Mouse (Mus musculus): ENCODE measurements around the gene 4933400A11Rik. TPM values are rescaled to one million over a fixed set of nuclear protein-coding genes. Genes with fewer than 3 reads are reported as not detected.
A peak's percentile ranks its signal among the peaks of the same experiment; 100 is the strongest.

The 4933400A11Rik gene
- polyA plus RNA-seq (2016; fragmentation: Nextera tagmentation; extraction: Ambion mirVana), result 0.39 TPM in 1 of 2 replicates, not detected in the other

GRCm38 (mm10) chrX:169779535-169779934, at the start of gene 4933400A11Rik:
Gene 4933400A11Rik, minus strand, starts transcription at chrX:169779635.
- WGBS, result 84% methylated on average over 3 of the region's 3 CpGs
- Histone ChIP-seq H3K27ac (no peak within 1 kb of the TSS), H3K9me3 (no peaks in the 10 kb centered on the region), H3K27me3 (ENCODE audit: insufficient read depth, poor library complexity, severe bottlenecking) (peaks cover under 1% of the 10 kb centered on the region; the same call in 1 of the 2 replicates), H3K36me3 (no peaks in the 10 kb centered on the region), H3K4me1 (no peaks in the 10 kb centered on the region), H3K4me3 (no peak within 1 kb of the TSS)
- DNase-seq (ENCODE audit: low spot score), result no peak

- peaks cover 4% of the 10 kb centered on the region; the same call in 1 of the 2 replicates for H3K27me3 ChIP-seq (ENCODE audit: insufficient read depth, poor library complexity, severe bottlenecking)
- no peaks in the 10 kb centered on the region for H3K9me3 ChIP-seq
- H3K4me1 ChIP-seq, result 0 out of 2 replicates have a peak, but pooled peaks cover 5% of the 10 kb centered on the region
- no peak for DNase-seq (ENCODE audit: low spot score)
- peak overlapping the region; percentile 36; the same call in 1 of the 2 replicates for H3K27ac ChIP-seq
- no peak overlapping the region for H3K4me3 ChIP-seq
- 36% methylated on average over 5 of the region's 5 CpGs for WGBS
- H3K36me3 ChIP-seq, result no peaks in the 10 kb centered on the region
These were observed 48.7 kb upstream of the 4933400A11Rik start for GRCm38 (mm10) chrX:169828136-169828535.

GRCm38 (mm10) chrX:169827720-169828119, 48.3 kb upstream of the 4933400A11Rik start:
- no peak overlapping the region for H3K4me3 ChIP-seq
- 25% methylated on average over 7 of the region's 7 CpGs for WGBS
- H3K4me1 ChIP-seq, result 0 out of 2 replicates have a peak, but pooled peaks cover 5% of the 10 kb centered on the region
- peak overlapping the region; percentile 36; the same call in 1 of the 2 replicates for H3K27ac ChIP-seq
- DNase-seq (ENCODE audit: low spot score), result no peak
- H3K27me3 ChIP-seq (ENCODE audit: insufficient read depth, poor library complexity, severe bottlenecking), result peaks cover 4% of the 10 kb centered on the region; the same call in 1 of the 2 replicates
- H3K9me3 ChIP-seq, result no peaks in the 10 kb centered on the region
- H3K36me3 ChIP-seq, result no peaks in the 10 kb centered on the region

- H3K4me3 ChIP-seq, result no peak overlapping the region
- no peaks in the 10 kb centered on the region for H3K36me3 ChIP-seq
- H3K27ac ChIP-seq, result no peak overlapping the region
- H3K9me3 ChIP-seq, result no peaks in the 10 kb centered on the region
- DNase-seq (ENCODE audit: low spot score), result no peak
- peaks cover 4% of the 10 kb centered on the region; the same call in 1 of the 2 replicates for H3K27me3 ChIP-seq (ENCODE audit: insufficient read depth, poor library complexity, severe bottlenecking)
- H3K4me1 ChIP-seq, result 0 out of 2 replicates have a peak, but pooled peaks cover 5% of the 10 kb centered on the region
- 65% methylated on average over 10 of the region's 10 CpGs for WGBS
These were observed 47.5 kb upstream of the 4933400A11Rik start for GRCm38 (mm10) chrX:169826947-169827346.

- 42% methylated on average over 1 of the region's 1 CpGs for WGBS
- H3K27me3 ChIP-seq (ENCODE audit: insufficient read depth, poor library complexity, severe bottlenecking), result no peaks in the 10 kb centered on the region; the same call in 1 of the 2 replicates
- no peak overlapping the region for H3K27ac ChIP-seq
- no peaks in the 10 kb centered on the region for H3K36me3 ChIP-seq
- no peaks in the 10 kb centered on the region for H3K4me1 ChIP-seq
- H3K9me3 ChIP-seq, result no peaks in the 10 kb centered on the region
- DNase-seq (ENCODE audit: low spot score), result no peak
- H3K4me3 ChIP-seq, result no peak overlapping the region
These were observed 34.2 kb upstream of the 4933400A11Rik start for GRCm38 (mm10) chrX:169813673-169814072.

GRCm38 (mm10) chrX:169811783-169812182, 32.3 kb upstream of the 4933400A11Rik start:
- no peak for DNase-seq (ENCODE audit: low spot score)
- H3K9me3 ChIP-seq, result no peaks in the 10 kb centered on the region
- WGBS, result 74% methylated on average over 2 of the region's 2 CpGs
- no peak overlapping the region for H3K27ac ChIP-seq
- no peaks in the 10 kb centered on the region for H3K36me3 ChIP-seq
- no peaks in the 10 kb centered on the region for H3K4me1 ChIP-seq
- H3K27me3 ChIP-seq (ENCODE audit: insufficient read depth, poor library complexity, severe bottlenecking), result no peaks in the 10 kb centered on the region; the same call in 1 of the 2 replicates
- H3K4me3 ChIP-seq, result no peak overlapping the region

- WGBS, result 62% methylated on average over 5 of the region's 5 CpGs
- Histone ChIP-seq H3K27me3 (ENCODE audit: insufficient read depth, poor library complexity, severe bottlenecking) (no peaks in the 10 kb centered on the region; the same call in 1 of the 2 replicates), H3K9me3 (no peaks in the 10 kb centered on the region), H3K4me1 (no peaks in the 10 kb centered on the region), H3K4me3 (no peak overlapping the region), H3K36me3 (no peaks in the 10 kb centered on the region), H3K27ac (no peak overlapping the region)
- DNase-seq (ENCODE audit: low spot score), result no peak
These were observed 31.9 kb upstream of the 4933400A11Rik start for GRCm38 (mm10) chrX:169811318-169811717.

GRCm38 (mm10) chrX:169807744-169808143, 28.3 kb upstream of the 4933400A11Rik start:
- Histone ChIP-seq H3K36me3 (no peaks in the 10 kb centered on the region), H3K4me3 (no peak overlapping the region), H3K27ac (no peak overlapping the region), H3K4me1 (no peaks in the 10 kb centered on the region), H3K9me3 (no peaks in the 10 kb centered on the region), H3K27me3 (ENCODE audit: insufficient read depth, poor library complexity, severe bottlenecking) (peaks cover 4% of the 10 kb centered on the region; the same call in 1 of the 2 replicates)
- no peak for DNase-seq (ENCODE audit: low spot score)
- WGBS, result 77% methylated on average over 3 of the region's 3 CpGs

- Histone ChIP-seq H3K27me3 (ENCODE audit: insufficient read depth, poor library complexity, severe bottlenecking) (peaks cover 4% of the 10 kb centered on the region; the same call in 1 of the 2 replicates), H3K4me1 (no peaks in the 10 kb centered on the region), H3K4me3 (no peak overlapping the region), H3K27ac (no peak overlapping the region), H3K9me3 (no peaks in the 10 kb centered on the region), H3K36me3 (no peaks in the 10 kb centered on the region)
- DNase-seq (ENCODE audit: low spot score), result no peak
- WGBS, result 66% methylated on average over 5 of the region's 5 CpGs
These were observed 26.4 kb upstream of the 4933400A11Rik start for GRCm38 (mm10) chrX:169805791-169806190.

- no peak for DNase-seq (ENCODE audit: low spot score)
- Histone ChIP-seq H3K4me3 (no peak overlapping the region), H3K27ac (no peak overlapping the region), H3K27me3 (ENCODE audit: insufficient read depth, poor library complexity, severe bottlenecking) (peaks cover 4% of the 10 kb centered on the region; the same call in 1 of the 2 replicates), H3K4me1 (no peaks in the 10 kb centered on the region), H3K9me3 (no peaks in the 10 kb centered on the region), H3K36me3 (no peaks in the 10 kb centered on the region)
- WGBS, result 47% methylated on average over 4 of the region's 4 CpGs
These were observed 20.8 kb upstream of the 4933400A11Rik start for GRCm38 (mm10) chrX:169800238-169800637.

- Histone ChIP-seq H3K4me3 (peak overlapping the region; percentile 50), H3K27me3 (ENCODE audit: insufficient read depth, poor library complexity, severe bottlenecking) (no peaks in the 10 kb centered on the region; the same call in 1 of the 2 replicates), H3K4me1 (no peaks in the 10 kb centered on the region), H3K36me3 (no peaks in the 10 kb centered on the region), H3K9me3 (no peaks in the 10 kb centered on the region), H3K27ac (peak overlapping the region; percentile 79; the same call in 1 of the 2 replicates)
- 4% methylated on average over 11 of the region's 11 CpGs for WGBS
- no peak for DNase-seq (ENCODE audit: low spot score)
These were observed 19.7 kb upstream of the 4933400A11Rik start for GRCm38 (mm10) chrX:169798987-169799680.

GRCm38 (mm10) chrX:169797148-169797547, 17.7 kb upstream of the 4933400A11Rik start:
- DNase-seq (ENCODE audit: low spot score), result no peak
- Histone ChIP-seq H3K4me1 (no peaks in the 10 kb centered on the region), H3K36me3 (no peaks in the 10 kb centered on the region), H3K27ac (no peak overlapping the region), H3K9me3 (no peaks in the 10 kb centered on the region), H3K27me3 (ENCODE audit: insufficient read depth, poor library complexity, severe bottlenecking) (no peaks in the 10 kb centered on the region), H3K4me3 (no peak overlapping the region)
- WGBS, result 69% methylated on average over 3 of the region's 3 CpGs

- Histone ChIP-seq H3K27me3 (ENCODE audit: insufficient read depth, poor library complexity, severe bottlenecking) (no peaks in the 10 kb centered on the region), H3K4me3 (no peak overlapping the region), H3K4me1 (no peaks in the 10 kb centered on the region), H3K36me3 (no peaks in the 10 kb centered on the region), H3K27ac (no peak overlapping the region), H3K9me3 (no peaks in the 10 kb centered on the region)
- no peak for DNase-seq (ENCODE audit: low spot score)
- WGBS, result 64% methylated on average over 7 of the region's 7 CpGs
These were observed 15.4 kb upstream of the 4933400A11Rik start for GRCm38 (mm10) chrX:169794831-169795311.

Data from heart, embryonic 10.5 days (tissue).